Mouse (Mus musculus) embryonic stem cell, embryonic (primary cell): ENCODE results near the gene Pkp4.

Experiments
- CTCF ChIA-PET, 4 experiments: fragments of 300-600 bp in 2 of 4; fragments of 350-600 bp in 2 of 4; sonication (Branson Sonifier 250); formaldehyde crosslinking; loops; one replicate each; lab custom pipeline; 2022; ENCODE audit warnings: inconsistent platforms in 2 of 4; lab: Charles Lee
- POLR2A ChIA-PET, 4 experiments: fragments of 300-600 bp in 2 of 4; fragments of 350-600 bp in 2 of 4; sonication (Branson Sonifier 250); formaldehyde crosslinking; loops; one replicate each; lab custom pipeline; 2022; ENCODE audit warnings: antibody characterized with exemption in 4 of 4, inconsistent platforms in 1 of 4; lab: Charles Lee

Pkp4 gene

GRCm38 (mm10) chr2:59160605-59160963, at the start of gene Pkp4, which contains the start of gene Ccdc148:
Gene Pkp4, plus strand, starts transcription at chr2:59160850.
Gene Ccdc148, minus strand, starts transcription at chr2:59160683.
- ChIA-PET CTCF (interaction anchor here in 3 of 4 experiments (0.6 to 1.0 kb wide), 5 partner anchors 17 to 463 kb away, joined by 3 to 7 read pairs (median 3); no protein-coding TSS in a partner anchor), POLR2A (interaction anchor here (0.5 to 3.3 kb wide), 70 partner anchors 8 to 1680 kb away, joined by 3 to 58 read pairs (median 4); partner anchors contain the start of genes Acvr1 (in 2 of the 4) and Upp2 (in 2 of the 4))

GRCm38 (mm10) chr2:59129023-59129422, 31.6 kb upstream of the Pkp4 start:
- CTCF ChIA-PET = no interaction called here
- POLR2A ChIA-PET = no interaction called here

- ChIA-PET CTCF (no interaction called here), POLR2A (no interaction called here)
Observed at GRCm38 (mm10) chr2:59129821-59130220, 30.8 kb upstream of the Pkp4 start.

- ChIA-PET CTCF (no interaction called here), POLR2A (no interaction called here)
Observed at GRCm38 (mm10) chr2:59131044-59131443, 29.6 kb upstream of the Pkp4 start.

- ChIA-PET CTCF (no interaction called here), POLR2A (no interaction called here)
Observed at GRCm38 (mm10) chr2:59155428-59155827, 5.2 kb upstream of the Pkp4 start.

GRCm38 (mm10) chr2:59158117-59158516, 2.5 kb upstream of the Pkp4 start:
- POLR2A ChIA-PET = no interaction called here
- CTCF ChIA-PET = no interaction called here

DNA sequence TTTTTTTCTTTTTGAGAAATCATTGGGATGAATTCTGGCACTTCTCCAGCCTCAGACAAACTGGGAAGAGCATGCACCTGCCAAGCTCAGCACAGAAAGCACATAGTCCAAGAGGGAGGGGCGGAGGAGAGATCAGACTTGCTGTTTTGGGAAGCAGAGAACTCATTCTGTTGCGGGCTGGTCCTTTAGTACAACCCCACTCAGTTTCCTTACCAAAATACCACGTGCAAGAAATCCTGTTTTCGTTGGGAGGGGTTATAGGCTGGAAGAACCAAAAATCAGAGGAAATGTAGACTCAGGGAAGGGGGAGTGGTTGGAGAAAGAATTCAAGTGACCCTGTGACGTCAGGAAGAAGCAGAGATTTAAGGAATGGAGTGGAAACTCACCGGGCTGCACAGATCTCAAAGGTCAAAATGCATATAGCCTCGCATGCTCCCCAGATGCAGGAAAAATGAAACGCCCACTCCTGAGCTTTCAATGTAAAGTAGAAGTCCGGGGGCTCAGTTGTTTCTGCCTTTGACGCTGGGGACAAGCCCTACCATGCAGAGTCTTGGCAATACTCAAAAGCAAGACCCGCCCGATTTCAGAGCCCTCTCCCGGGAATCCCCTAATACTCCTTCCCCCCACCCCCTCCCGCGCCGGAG, 567 bp upstream of the Pkp4 start:
- CTCF ChIA-PET = interaction anchor here in 3 of 4 experiments (0.6 to 1.0 kb wide), 5 partner anchors 17 to 462 kb away, joined by 3 to 7 read pairs (median 3); no protein-coding TSS in a partner anchor
- POLR2A ChIA-PET = interaction anchor here (0.5 to 3.3 kb wide), 59 partner anchors 8 to 1680 kb away, joined by 3 to 58 read pairs (median 4); partner anchors contain the start of genes Acvr1 (in 2 of the 4) and Upp2 (in 2 of the 4)

- CTCF ChIA-PET = interaction anchor here in 3 of 4 experiments (0.6 to 1.2 kb wide), 4 partner anchors 70 to 463 kb away, joined by 3 to 7 read pairs (median 3); no protein-coding TSS in a partner anchor
- POLR2A ChIA-PET = interaction anchor here (0.6 to 3.3 kb wide), 57 partner anchors 9 to 1250 kb away, joined by 3 to 58 read pairs (median 4); no protein-coding TSS in a partner anchor
Observed at GRCm38 (mm10) chr2:59161021-59161440, 381 bp downstream of the Pkp4 start.

GRCm38 (mm10) chr2:59161441-59162284, 1.0 kb downstream of the Pkp4 start:
- POLR2A ChIA-PET = interaction anchor here (0.5 to 3.3 kb wide), 47 partner anchors 9 to 753 kb away, joined by 3 to 58 read pairs (median 4); no protein-coding TSS in a partner anchor
- CTCF ChIA-PET = interaction anchor here in 2 of 4 experiments (0.6 to 1.2 kb wide), 3 partner anchors 25 to 603 kb away, joined by 3 to 5 read pairs (median 5); no protein-coding TSS in a partner anchor

GRCm38 (mm10) chr2:59162285-59162600, 1.6 kb downstream of the Pkp4 start:
- ChIA-PET POLR2A (interaction anchor here (0.5 to 3.3 kb wide), 24 partner anchors 10 to 753 kb away, joined by 3 to 58 read pairs (median 4); no protein-coding TSS in a partner anchor), CTCF (interaction anchor here in 2 of 4 experiments (0.6 to 1.2 kb wide), 3 partner anchors 24 to 603 kb away, joined by 3 to 5 read pairs (median 5); no protein-coding TSS in a partner anchor)

- ChIA-PET POLR2A (interaction anchor here in 1 of 4 experiments (0.9 to 1.6 kb wide), 2 partner anchors 9 to 13 kb away, joined by 4 read pairs; no protein-coding TSS in a partner anchor), CTCF (interaction anchor here in 1 of 4 experiments (0.5 kb wide), 1 partner anchor 60 kb away, joined by 3 read pairs; no protein-coding TSS in a partner anchor)
Observed at GRCm38 (mm10) chr2:59166976-59167375, 6.3 kb downstream of the Pkp4 start.

GRCm38 (mm10) chr2:59167830-59168229, 7.2 kb downstream of the Pkp4 start:
- ChIA-PET POLR2A (interaction anchor here in 2 of 4 experiments (0.9 to 1.6 kb wide), 3 partner anchors 11 to 85 kb away, joined by 3 to 4 read pairs (median 3); no protein-coding TSS in a partner anchor), CTCF (no interaction called here)

DNA sequence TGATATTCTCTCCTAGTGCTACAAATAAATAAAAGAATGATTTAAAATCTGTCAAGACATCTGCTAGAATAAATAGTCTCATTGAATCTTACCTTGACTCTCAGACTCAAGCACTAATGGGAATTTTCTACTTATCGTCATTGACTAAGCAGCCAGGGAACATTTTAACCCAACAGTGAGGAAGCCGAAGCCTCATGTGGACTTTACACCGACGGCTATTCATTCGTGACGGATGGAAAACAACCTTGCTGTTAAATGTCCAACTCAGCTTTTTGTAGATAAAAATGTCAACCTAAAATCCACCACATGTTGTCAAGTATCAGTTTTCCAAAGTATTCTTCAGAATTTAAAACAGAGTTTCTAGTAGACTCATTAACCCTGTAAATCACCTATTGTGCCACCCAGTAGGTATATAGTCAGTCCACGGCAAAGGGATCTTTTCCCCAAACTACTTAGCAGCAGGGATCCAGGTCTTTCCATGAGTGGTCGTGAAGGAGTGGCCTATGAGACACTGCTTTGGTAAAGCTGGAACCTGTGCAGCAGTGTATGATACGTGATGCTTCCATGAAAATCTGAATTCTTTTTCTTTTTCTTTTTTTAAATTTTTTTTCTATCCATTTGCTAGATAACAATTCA, 9.0 kb downstream of the Pkp4 start:
- ChIA-PET CTCF (no interaction called here), POLR2A (interaction anchor here in 3 of 4 experiments (0.9 to 4.8 kb wide), 4 partner anchors 8 to 13 kb away, joined by 3 to 58 read pairs (median 20); partner anchors contain the start of genes Ccdc148 (in 3 of the 3) and Pkp4 (in 2 of the 3))

DNA sequence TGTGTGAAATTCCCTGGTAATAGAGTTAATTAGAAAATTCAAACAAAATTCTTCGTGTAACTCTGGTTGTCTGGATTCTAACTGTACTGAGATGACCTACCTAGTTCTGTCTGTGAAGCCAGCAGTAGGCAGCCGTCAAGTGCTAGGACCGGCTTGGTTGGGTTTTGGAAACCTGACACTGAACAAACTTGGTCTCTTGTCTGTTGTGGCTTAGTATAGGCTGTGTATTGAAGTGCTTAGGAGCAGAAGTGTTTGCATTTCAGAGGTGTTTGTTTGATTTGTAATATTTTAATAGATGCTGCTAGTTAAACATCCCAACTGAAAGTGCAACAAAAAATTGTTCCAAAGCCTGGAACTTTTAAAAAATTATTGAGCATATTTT, 9.5 kb downstream of the Pkp4 start:
- CTCF ChIA-PET = no interaction called here
- POLR2A ChIA-PET = interaction anchor here in 3 of 4 experiments (0.9 to 4.8 kb wide), 7 partner anchors 9 to 57 kb away, joined by 3 to 58 read pairs (median 6); partner anchors contain the start of genes Ccdc148 (in 3 of the 3) and Pkp4 (in 2 of the 3)

- POLR2A ChIA-PET = interaction anchor here in 3 of 4 experiments (0.5 to 4.8 kb wide), 13 partner anchors 9 to 572 kb away, joined by 3 to 58 read pairs (median 5); partner anchors contain the start of genes Ccdc148 (in 3 of the 3) and Pkp4 (in 2 of the 3)
- CTCF ChIA-PET = no interaction called here
Observed at GRCm38 (mm10) chr2:59170593-59170992, 9.9 kb downstream of the Pkp4 start.

DNA sequence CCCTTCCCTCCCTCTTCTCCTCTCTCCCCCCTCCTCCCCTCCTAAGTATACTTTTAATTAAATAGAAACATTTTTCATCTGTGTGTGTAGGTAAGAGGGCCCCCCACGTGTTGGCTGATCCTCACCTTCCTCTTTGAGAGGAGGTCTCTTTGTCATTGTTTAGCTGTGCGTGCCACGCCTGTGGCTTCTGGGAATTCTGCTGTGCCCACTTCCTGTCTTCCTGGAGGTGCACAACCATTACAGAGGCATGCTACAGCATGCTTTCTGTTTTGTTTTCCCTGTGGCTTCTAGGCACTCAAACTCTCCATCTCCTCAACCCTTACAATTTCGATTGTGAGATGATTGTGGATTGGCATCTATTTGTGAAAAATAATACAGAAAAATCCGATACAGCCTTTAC, 10.9 kb downstream of the Pkp4 start:
- CTCF ChIA-PET = no interaction called here
- POLR2A ChIA-PET = interaction anchor here (0.6 to 4.8 kb wide), 13 partner anchors 8 to 1888 kb away, joined by 3 to 58 read pairs (median 5); partner anchors contain the start of genes Ccdc148 (in 3 of the 4) and Pkp4 (in 2 of the 4)

DNA sequence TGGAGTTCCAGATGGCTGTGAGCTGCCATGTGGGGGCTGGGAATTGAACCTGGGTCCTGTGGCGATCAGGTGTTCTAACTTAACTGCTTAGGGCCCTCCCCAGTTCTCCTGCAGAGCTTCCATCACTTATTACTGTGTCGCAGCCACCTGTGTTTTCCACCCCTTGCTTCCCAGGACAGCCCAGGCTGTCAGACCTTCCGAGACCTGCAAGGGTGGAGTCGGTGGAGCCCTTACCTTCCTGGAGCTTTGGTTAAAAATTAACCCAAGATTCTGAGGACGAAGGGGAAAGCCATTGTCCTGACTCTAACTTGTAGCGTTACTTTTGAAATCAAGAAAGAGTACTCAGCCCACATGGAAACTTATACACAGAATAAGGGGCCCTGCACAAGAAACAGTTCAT, 15.3 kb downstream of the Pkp4 start:
- POLR2A ChIA-PET = interaction anchor here in 3 of 4 experiments (0.5 to 1.5 kb wide), 8 partner anchors 9 to 439 kb away, joined by 3 to 10 read pairs (median 4); partner anchors contain the start of genes Ccdc148 (in 1 of the 3) and Pkp4 (in 1 of the 3)
- CTCF ChIA-PET = no interaction called here

DNA sequence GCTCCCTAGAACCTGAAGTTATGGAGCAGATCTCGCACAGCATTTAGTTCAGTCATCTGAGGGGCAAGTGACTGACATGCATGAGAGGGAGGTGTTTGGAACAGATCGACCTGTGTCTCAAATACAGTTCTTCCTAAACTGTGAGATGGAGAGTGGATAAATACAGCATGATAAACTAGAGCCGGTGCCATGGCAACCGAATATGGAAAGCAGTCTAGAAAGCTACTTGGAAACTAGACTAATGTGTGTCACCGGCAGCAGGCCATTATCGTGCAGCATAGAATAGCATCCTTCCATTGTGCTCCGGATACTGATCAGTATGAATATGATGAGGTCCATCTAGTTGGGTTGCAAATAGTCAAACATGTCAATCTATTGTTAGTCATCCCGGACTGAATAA, 17.5 kb downstream of the Pkp4 start:
- CTCF ChIA-PET = no interaction called here
- POLR2A ChIA-PET = interaction anchor here in 2 of 4 experiments (0.6 to 3.4 kb wide), 3 partner anchors 17 to 187 kb away, joined by 3 to 19 read pairs (median 8); partner anchors contain the start of genes Ccdc148 (in 2 of the 2) and Pkp4 (in 2 of the 2)
